Mouse (Mus musculus): ENCODE data around the gene 2610301B20Rik. TPM values are rescaled to one million over a fixed set of nuclear protein-coding genes. Genes with fewer than 3 reads are reported as not detected.
A peak's percentile ranks its signal among the peaks of the same experiment; 100 is the strongest.

The 2610301B20Rik gene
- polyA plus RNA-seq, 1 experiment from 2014 or later: 26.9 TPM

Small RNA genes within 50 kb of the gene (microRNA-seq; reads per million reads assigned to microRNA genes)
- gene Mir3471-1 (not detected), gene n-TSaga9 (2.2 reads per million, percentile 24 among the genes with 10 or more reads in this experiment)

All from intestine, embryonic 14.5 days (tissue).